Mouse (Mus musculus): ENCODE data around the gene Mto1. TPM values are rescaled to one million over a fixed set of nuclear protein-coding genes. Genes with fewer than 3 reads are reported as not detected.
"Not testable (repeated sequence)": the region's sequence is repeated elsewhere in the genome, so short reads cannot be mapped to it uniquely, and the experiment has no call there.

Mto1 gene
- total and polyA plus RNA-seq, 3 experiments = 26.6 to 76.5 (median 27.7) TPM

- no peak for DNase-seq
Measured at GRCm38 (mm10) chr9:78475873-78476272, 27.9 kb downstream of the Mto1 start.

DNA sequence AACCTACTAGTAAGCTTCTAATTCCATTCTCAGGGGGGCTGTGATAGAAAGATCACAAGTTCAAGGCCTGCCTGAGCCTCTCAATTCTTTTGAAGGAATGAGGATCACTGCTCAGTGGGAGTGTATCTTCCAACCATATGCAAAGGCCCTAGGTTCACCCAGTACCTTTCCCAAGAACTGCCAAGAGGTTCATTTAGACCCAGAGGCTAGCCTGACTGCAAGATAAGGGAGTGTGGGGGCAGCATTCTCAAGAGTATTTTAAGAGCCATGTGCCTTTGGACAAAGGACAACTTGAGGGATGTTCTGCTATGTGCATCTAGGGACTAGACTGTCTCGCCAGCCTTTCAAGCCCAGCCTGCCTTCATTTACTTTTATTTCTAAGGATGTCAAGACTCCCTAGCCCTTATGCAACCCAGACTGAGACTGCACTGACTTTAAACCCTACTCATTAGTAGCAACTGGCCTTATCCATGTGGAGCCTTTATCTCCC, 28.6 kb downstream of the Mto1 start:
- peak; percentile 26 for DNase-seq

DNA sequence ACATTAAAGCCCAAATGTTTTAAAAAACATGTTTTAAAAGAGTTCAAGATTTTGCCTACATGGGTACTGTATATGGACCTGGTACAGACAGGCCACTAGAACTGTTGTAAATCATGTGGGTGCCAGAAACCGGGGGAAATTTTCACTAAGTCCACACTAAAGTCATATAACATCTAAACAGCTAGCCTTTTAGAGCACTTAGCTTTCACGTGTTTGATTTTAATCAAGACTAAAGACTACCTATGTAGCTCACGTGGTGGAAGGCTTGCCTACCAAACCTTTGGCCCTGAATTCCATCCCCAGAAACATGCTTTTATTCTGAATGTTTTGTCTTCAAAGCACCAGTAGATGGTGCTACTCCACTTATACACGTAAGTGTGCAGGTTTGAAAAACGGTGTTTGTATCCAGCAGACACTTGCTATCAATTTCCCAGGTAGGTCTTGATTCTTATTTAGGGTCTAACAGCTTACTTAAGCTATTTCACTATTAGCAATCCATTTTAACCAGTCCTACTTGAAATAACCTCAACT, 29.1 kb downstream of the Mto1 start:
- DNase-seq = no peak

- DNase-seq = not testable (repeated sequence)
Measured at GRCm38 (mm10) chr9:78478009-78478605, 30.1 kb downstream of the Mto1 start.

GRCm38 (mm10) chr9:78479308-78479707, 31.3 kb downstream of the Mto1 start:
- not testable (repeated sequence) for DNase-seq

GRCm38 (mm10) chr9:78480227-78480626, 32.2 kb downstream of the Mto1 start:
- DNase-seq = peak; percentile 24

GRCm38 (mm10) chr9:78480706-78481358, 32.8 kb downstream of the Mto1 start:
- DNase-seq = peak; percentile 85

- peak; percentile 98 for DNase-seq
Measured at GRCm38 (mm10) chr9:78481423-78482331, 33.7 kb downstream of the Mto1 start.

GRCm38 (mm10) chr9:78482386-78482785, 34.4 kb downstream of the Mto1 start:
- peak; percentile 25 for DNase-seq

DNA sequence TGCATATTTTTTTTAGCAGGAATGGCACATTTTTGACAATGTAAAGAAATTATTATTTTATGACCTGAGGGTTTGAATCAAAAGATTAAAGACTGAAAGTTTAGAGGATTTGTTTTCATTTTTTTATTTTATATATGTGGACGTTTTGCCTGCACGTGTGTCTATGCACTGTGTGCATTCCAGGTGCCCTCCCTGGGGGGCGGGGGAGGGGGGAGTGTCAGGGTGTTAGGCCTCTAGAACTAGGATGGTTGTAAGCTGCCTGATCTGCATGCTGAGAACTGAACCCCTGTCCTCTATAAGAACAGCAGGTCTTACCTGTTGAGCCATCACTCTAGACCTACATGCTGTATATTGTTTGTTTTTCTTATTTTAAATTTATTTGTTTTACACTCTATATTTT, 36.7 kb downstream of the Mto1 start:
- no peak for DNase-seq

- not testable (repeated sequence) for DNase-seq
Measured at GRCm38 (mm10) chr9:78488021-78488420, 40.0 kb downstream of the Mto1 start.

- DNase-seq = peak; percentile 84
Measured at GRCm38 (mm10) chr9:78488890-78489420, 40.9 kb downstream of the Mto1 start, which contains the start of gene Eef1a1. Gene Eef1a1 (minus strand): TSS chr9:78489151.

- no peak for DNase-seq
Measured at GRCm38 (mm10) chr9:78491169-78491568, 43.2 kb downstream of the Mto1 start.

DNA sequence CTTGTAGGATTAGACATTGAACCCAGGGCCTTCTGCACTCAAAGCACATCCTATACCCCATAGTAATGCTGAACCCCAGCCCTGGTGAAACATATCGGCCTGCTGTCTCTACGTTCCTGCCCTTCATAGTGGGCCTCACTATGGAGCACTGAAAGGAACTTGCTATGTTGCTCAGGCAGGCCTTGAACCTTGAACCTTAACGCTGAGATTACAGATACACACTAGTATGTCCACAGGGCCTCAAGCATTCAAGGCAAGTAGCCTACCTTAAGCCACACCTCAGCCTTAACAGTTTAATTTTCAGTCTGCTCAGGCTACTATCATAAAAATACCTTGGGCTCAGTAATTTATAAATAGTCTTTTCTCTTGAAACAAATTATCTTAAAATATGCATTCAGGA, 44.2 kb downstream of the Mto1 start:
- DNase-seq = no peak

GRCm38 (mm10) chr9:78493171-78493570, 45.2 kb downstream of the Mto1 start:
- DNase-seq = no peak

DNA sequence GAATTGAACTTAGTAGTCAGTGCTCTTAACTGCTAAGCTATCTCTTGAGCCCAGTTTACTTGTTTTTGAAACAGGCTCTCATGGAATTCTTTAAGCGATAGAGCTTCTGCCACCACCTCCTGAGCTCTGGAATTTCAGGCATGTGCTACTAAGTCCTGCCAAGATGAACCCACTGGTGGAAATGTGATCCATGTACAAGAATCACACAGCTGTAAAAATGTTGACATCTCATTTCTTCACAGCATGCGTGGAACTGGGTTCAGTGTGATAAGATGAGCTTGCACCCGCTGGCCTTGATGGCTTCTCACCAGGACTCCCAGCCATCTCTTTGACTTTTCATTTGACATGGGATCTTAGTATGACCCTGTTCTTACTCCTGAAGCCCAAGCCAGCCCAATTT, 52.4 kb downstream of the Mto1 start:
- no peak for DNase-seq

GRCm38 (mm10) chr9:78501284-78501683, 53.3 kb downstream of the Mto1 start:
- peak; percentile 20 for DNase-seq

DNA sequence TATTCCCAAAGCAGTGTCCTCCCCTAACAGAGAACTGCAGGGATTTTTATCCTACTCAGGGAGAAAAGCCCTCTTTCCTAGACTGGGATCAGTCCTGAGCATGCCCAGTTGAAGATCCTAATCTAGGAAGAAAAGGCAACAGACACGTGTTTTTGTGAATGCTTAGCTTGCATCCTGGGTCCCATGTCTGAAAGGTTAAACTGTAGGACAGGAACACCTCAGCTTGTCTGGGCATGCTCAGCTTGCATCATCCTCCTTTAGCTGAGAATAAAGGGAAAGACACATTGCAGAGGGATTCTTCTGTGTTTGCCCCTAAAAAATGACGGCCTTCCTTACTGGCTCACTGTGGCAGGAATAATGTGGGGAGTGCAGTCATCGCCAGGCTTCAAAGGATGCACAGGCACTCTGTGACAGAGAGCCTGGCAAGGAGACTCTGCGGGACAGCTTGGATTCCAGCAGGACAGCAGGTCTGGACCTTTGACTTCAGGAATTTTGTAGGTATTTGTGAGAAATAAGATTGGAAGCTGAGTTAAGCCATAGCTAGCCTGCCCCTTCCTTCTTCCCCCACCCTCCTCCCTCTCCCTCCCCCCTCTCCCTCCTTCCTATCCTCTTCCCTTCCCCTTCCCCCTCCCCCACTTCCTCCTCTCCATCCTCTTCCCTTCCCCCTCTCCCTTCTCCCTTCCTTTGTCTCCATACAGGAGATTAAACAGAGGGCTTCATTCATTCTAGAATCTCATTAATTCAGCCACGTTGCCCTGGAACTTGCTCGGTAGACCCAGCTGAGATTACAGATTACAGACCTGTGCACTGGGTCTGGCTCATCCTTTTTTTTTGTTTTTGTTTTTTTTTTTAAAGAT, 55.4 kb downstream of the Mto1 start:
- no peak for DNase-seq

DNA sequence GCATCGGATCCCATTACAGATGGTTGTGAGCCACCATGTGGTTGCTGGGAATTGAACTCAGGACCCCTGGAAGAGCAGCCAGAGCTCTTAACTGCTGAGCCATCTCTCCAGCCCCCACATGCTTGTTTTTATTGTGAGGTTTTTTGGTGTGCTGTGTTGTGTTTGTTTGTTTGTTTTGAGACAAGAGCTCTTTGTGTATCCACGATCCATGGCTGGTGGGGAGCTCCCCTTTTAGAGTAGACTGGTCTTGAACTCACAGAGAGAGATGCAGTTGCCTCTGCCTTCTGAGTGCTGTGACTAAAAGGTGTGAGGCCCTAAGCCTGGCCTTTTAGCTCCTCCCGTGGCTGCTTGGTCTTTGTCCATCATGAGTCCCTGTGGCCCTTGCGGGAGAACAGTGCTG, 56.1 kb downstream of the Mto1 start:
- no peak for DNase-seq

DNA sequence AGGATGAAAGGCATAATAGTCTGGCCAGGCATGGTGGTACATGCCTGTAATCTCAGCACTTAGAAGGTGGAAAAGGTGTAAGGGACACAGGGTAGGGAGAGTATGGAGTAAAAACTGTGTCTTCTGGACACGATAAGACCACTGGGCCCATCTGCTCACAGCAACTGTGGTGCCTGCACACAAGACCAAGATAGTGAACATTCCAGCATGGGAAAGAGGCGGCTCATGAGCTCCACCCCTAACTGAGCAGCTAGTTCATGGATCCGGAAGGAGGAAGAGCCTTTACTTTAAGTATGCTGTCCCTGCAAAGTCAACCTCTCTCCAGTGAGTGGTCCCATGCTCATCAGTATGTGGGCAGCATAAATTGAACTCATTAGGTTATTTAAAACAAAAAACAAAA, 56.7 kb downstream of the Mto1 start:
- DNase-seq = no peak

- DNase-seq = no peak
Measured at GRCm38 (mm10) chr9:78505223-78505622, 57.2 kb downstream of the Mto1 start.

All from adrenal gland, adult 2 months (tissue).